Mouse (Mus musculus): ENCODE measurements around the gene Sfi1. TPM values are rescaled to one million over a fixed set of nuclear protein-coding genes. Genes with fewer than 3 reads are reported as not detected.
"Not testable (repeated sequence)": the region's sequence is repeated elsewhere in the genome, so short reads cannot be mapped to it uniquely, and the experiment has no call there.

Gene Sfi1
- total and polyA plus RNA-seq, 3 experiments: 49.8 to 180 (median 83.6) TPM

GRCm38 (mm10) chr11:3202231-3202701, 9.0 kb upstream of the Sfi1 start, which contains the start of gene Eif4enif1:
Gene Eif4enif1 (plus strand): TSS chr11:3202392.
- Histone ChIP-seq H3K36me3 (ENCODE audit: control insufficient read depth in 1 of 2, insufficient read depth in 2 of 2, low read length in 2 of 2) (peaks cover 7 to 28% of the 10 kb centered on the region in 2 experiments), H3K27ac (ENCODE audit: control insufficient read depth, low read depth, low read length) (peak within 1 kb of the TSS; percentile 92), H3K9ac (ENCODE audit: control insufficient read depth, low read depth, low read length, poor library complexity, severe bottlenecking) (peak within 1 kb of the TSS; percentile 85), H3K4me3 (ENCODE audit: control insufficient read depth in 1 of 2, insufficient read depth in 1 of 2, low read depth in 2 of 2, low read length in 2 of 2) (peak within 1 kb of the TSS; percentile 78 to 83), H3K4me1 (ENCODE audit: control insufficient read depth in 1 of 2, insufficient read depth in 2 of 2, low read length in 2 of 2) (peaks cover 7 to 14% of the 10 kb centered on the region in 2 experiments), H3K9me3 (replicated peaks; ENCODE audit: insufficient read depth, low read length) (no peaks in the 10 kb centered on the region), H3K79me2 (ENCODE audit: control insufficient read depth, insufficient read depth, low read length, poor library complexity) (peaks cover 45% of the 10 kb centered on the region), H3K27me3 (ENCODE audit: control insufficient read depth in 1 of 2, insufficient read depth in 2 of 2, low read length in 2 of 2) (no peaks in the 10 kb centered on the region)
- no peak for TF ChIP-seq ZKSCAN1 (IDR thresholded peaks at IDR 0.05; ENCODE audit: low read depth, low read length)
- peak; percentile 96 for DNase-seq (ENCODE audit: low read depth, low spot score)

GRCm38 (mm10) chr11:3201326-3202230, 8.3 kb upstream of the Sfi1 start:
- peak overlapping the region; percentile 39 to 72 for H3K4me3 ChIP-seq (ENCODE audit: control insufficient read depth in 1 of 2, insufficient read depth in 1 of 2, low read depth in 2 of 2, low read length in 2 of 2)
- H3K36me3 ChIP-seq (ENCODE audit: control insufficient read depth in 1 of 2, insufficient read depth in 2 of 2, low read length in 2 of 2): peaks cover 6 to 26% of the 10 kb centered on the region in 2 experiments
- peak; percentile 95 for DNase-seq (ENCODE audit: low read depth, low spot score)
- no peaks in the 10 kb centered on the region for H3K9me3 ChIP-seq (replicated peaks; ENCODE audit: insufficient read depth, low read length)
- H3K27me3 ChIP-seq (ENCODE audit: control insufficient read depth in 1 of 2, insufficient read depth in 2 of 2, low read length in 2 of 2): no peaks in the 10 kb centered on the region
- H3K4me1 ChIP-seq (ENCODE audit: control insufficient read depth in 1 of 2, insufficient read depth in 2 of 2, low read length in 2 of 2): peaks cover 7 to 14% of the 10 kb centered on the region in 2 experiments
- peaks cover 39% of the 10 kb centered on the region for H3K79me2 ChIP-seq (ENCODE audit: control insufficient read depth, insufficient read depth, low read length, poor library complexity)
- H3K27ac ChIP-seq (ENCODE audit: control insufficient read depth, low read depth, low read length): peak overlapping the region; percentile 88
- TF ChIP-seq TAL1 (IDR thresholded peaks at IDR 0.05; ENCODE audit: low read length) (no peak), CHD2 (IDR thresholded peaks at IDR 0.05; ENCODE audit: low read length) (no peak), MYB (IDR thresholded peaks at IDR 0.05; ENCODE audit: low read depth, low read length) (no peak), MAFK (IDR thresholded peaks at IDR 0.05; ENCODE audit: borderline replicate concordance, low read depth, low read length) (no peak), POLR2AphosphoS5 (IDR thresholded peaks at IDR 0.05; ENCODE audit: borderline replicate concordance, low read depth, low read length) (no peak), MEF2A (IDR thresholded peaks at IDR 0.05; ENCODE audit: extremely low read depth, insufficient replicate concordance, low read depth, low read length, poor library complexity, severe bottlenecking) (no peak), TCF12 (IDR thresholded peaks at IDR 0.05; ENCODE audit: low read depth, low read length) (no peak), EP300 (IDR thresholded peaks at IDR 0.05; ENCODE audit: low read depth in 1 of 2, low read length in 2 of 2) (no peak), ZC3H11A (IDR thresholded peaks at IDR 0.05; ENCODE audit: low read depth, low read length) (no peak), ETS1 (IDR thresholded peaks at IDR 0.05; ENCODE audit: low read depth, low read length) (no peak), UBTF (IDR thresholded peaks at IDR 0.05; ENCODE audit: borderline replicate concordance, insufficient read depth, low read depth, low read length) (no peak), ELF1 (IDR thresholded peaks at IDR 0.05; ENCODE audit: low read depth, low read length) (no peak), USF2 (IDR thresholded peaks at IDR 0.05; ENCODE audit: borderline replicate concordance in 1 of 2, insufficient read depth in 1 of 2, low read depth in 1 of 2, low read length in 2 of 2) (no peak), GATA1 (IDR thresholded peaks at IDR 0.05; ENCODE audit: low read depth, low read length) (no peak), BHLHE40 (IDR thresholded peaks at IDR 0.05; ENCODE audit: borderline replicate concordance, low read depth, low read length) (no peak), POLR2AphosphoS2 (IDR thresholded peaks at IDR 0.05; ENCODE audit: low read length) (no peak), NELFE (IDR thresholded peaks at IDR 0.05; ENCODE audit: low read depth, low read length) (no peak), MXI1 (IDR thresholded peaks at IDR 0.05; ENCODE audit: low read depth, low read length) (no peak), CHD1 (IDR thresholded peaks at IDR 0.05; ENCODE audit: low read depth, low read length) (no peak)
- peak overlapping the region; percentile 83 for H3K9ac ChIP-seq (ENCODE audit: control insufficient read depth, low read depth, low read length, poor library complexity, severe bottlenecking)

DNA sequence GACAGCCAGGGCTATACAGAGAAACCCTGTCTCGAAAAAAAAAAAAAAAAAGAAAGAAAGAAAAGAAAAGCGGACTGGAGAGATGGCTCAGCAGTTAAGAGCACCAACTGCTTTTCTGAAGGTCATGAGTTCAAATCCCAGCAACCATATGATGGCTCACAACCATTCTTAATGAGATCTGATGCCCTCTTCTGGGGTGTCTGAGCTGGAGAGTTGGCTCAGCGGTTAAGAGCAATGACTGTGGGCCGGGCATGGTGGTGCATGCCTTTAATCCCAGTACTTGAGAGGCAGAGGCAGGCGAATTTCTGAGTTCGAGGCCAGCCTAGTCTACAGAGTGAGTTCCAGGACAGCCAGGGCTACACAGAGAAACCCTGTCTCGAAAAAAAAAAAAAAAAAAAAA, 7.4 kb upstream of the Sfi1 start:
- H3K4me3 ChIP-seq (ENCODE audit: control insufficient read depth in 1 of 2, insufficient read depth in 1 of 2, low read depth in 2 of 2, low read length in 2 of 2); H3K9ac ChIP-seq (ENCODE audit: control insufficient read depth, low read depth, low read length, poor library complexity, severe bottlenecking); H3K27me3 ChIP-seq (ENCODE audit: control insufficient read depth in 1 of 2, insufficient read depth in 2 of 2, low read length in 2 of 2); DNase-seq (ENCODE audit: low read depth, low spot score); H3K9me3 ChIP-seq (replicated peaks; ENCODE audit: insufficient read depth, low read length); H3K27ac ChIP-seq (ENCODE audit: control insufficient read depth, low read depth, low read length): not testable (repeated sequence)
- peaks cover 6 to 19% of the 10 kb centered on the region in 2 experiments for H3K36me3 ChIP-seq (ENCODE audit: control insufficient read depth in 1 of 2, insufficient read depth in 2 of 2, low read length in 2 of 2)
- H3K79me2 ChIP-seq (ENCODE audit: control insufficient read depth, insufficient read depth, low read length, poor library complexity): peaks cover 31% of the 10 kb centered on the region
- peaks cover 7 to 12% of the 10 kb centered on the region in 2 experiments for H3K4me1 ChIP-seq (ENCODE audit: control insufficient read depth in 1 of 2, insufficient read depth in 2 of 2, low read length in 2 of 2)
